Mouse (Mus musculus): ENCODE measurements around the gene Dgki. TPM values are rescaled to one million over a fixed set of nuclear protein-coding genes. Genes with fewer than 3 reads are reported as not detected.

Dgki gene
- polyA plus RNA-seq, 1 experiment from 2014 or later: 4.0 TPM

Other genes with a start within 250 kb of the Dgki start
- gene Creb3l2, start 142.0 kb upstream of the Dgki start, polyA plus RNA-seq (2016; fragmentation: Nextera tagmentation; extraction: Ambion mirVana): 5.5 and 5.7 TPM in 2 replicates
- gene Akr1d1, start 230.0 kb upstream of the Dgki start, polyA plus RNA-seq (2016; fragmentation: Nextera tagmentation; extraction: Ambion mirVana): not detected in 2 replicates